Mouse (Mus musculus) myocyte (in vitro differentiated cells): ENCODE measurements around the gene Fahd1. TPM values are rescaled to one million over a fixed set of nuclear protein-coding genes. Genes with fewer than 3 reads are reported as not detected.

Source experiments
- H3K27me3 ChIP-seq: one replicate; pipeline ENCODE4 v1.6.1; 2011; ENCODE audit not compliant: control insufficient read depth, insufficient read depth, insufficient read length
- H3K36me3 ChIP-seq: one replicate; pipeline ENCODE4 v1.6.1; 2011; ENCODE audit not compliant: control insufficient read depth, insufficient read depth
- H3K4me2 ChIP-seq: one replicate; pipeline ENCODE4 v1.6.1; 2011; ENCODE audit warnings: low read depth, control low read depth
- H3K4me3 ChIP-seq: one replicate; pipeline ENCODE4 v1.5.1; 2011; ENCODE audit warnings: mild to moderate bottlenecking, control low read depth, moderate library complexity
- H3K79me2 ChIP-seq: one replicate; pipeline ENCODE4 v1.6.1; 2011; ENCODE audit not compliant: control insufficient read depth, insufficient read depth
- H3ac ChIP-seq: one replicate; pipeline ENCODE4 v1.6.1; 2011; ENCODE audit not compliant: control insufficient read depth, insufficient read length
- CEBPB ChIP-seq: IDR thresholded peaks from 2 replicates; pipeline ENCODE4 v1.6.1; 2011; ENCODE audit warnings: mild to moderate bottlenecking, moderate library complexity; ENCODE audit not compliant: poor library complexity, insufficient read depth, severe bottlenecking
- E2F4 ChIP-seq: IDR thresholded peaks from one replicate; pipeline ENCODE4 v1.6.1; 2011; ENCODE audit warnings: mild to moderate bottlenecking, control low read depth, moderate library complexity; ENCODE audit not compliant: insufficient read depth
- MAX ChIP-seq: IDR thresholded peaks from one replicate; pipeline ENCODE4 v1.6.1; 2011; ENCODE audit warnings: low read depth, mild to moderate bottlenecking, control low read depth
- MYOD1 ChIP-seq, 3 experiments: IDR thresholded peaks; one replicate each; pipeline ENCODE4 v1.6.1; 2011; ENCODE audit warnings: control low read depth in 2 of 3, low read depth in 2 of 3, mild to moderate bottlenecking in 2 of 3, moderate library complexity in 1 of 3; ENCODE audit not compliant: insufficient read length in 2 of 3, control insufficient read depth in 1 of 3
- MYOG ChIP-seq, 3 experiments: IDR thresholded peaks; one replicate each; pipeline ENCODE4 v1.6.1; 2011; ENCODE audit warnings: control low read depth in 2 of 3, low read depth in 2 of 3, mild to moderate bottlenecking in 2 of 3; ENCODE audit not compliant: insufficient read length in 2 of 3, control insufficient read depth in 1 of 3, insufficient read depth in 1 of 3
- POLR2A ChIP-seq: IDR thresholded peaks from one replicate; pipeline ENCODE4 v1.6.1; 2011; ENCODE audit warnings: low read depth, mild to moderate bottlenecking, control low read depth, moderate library complexity; ENCODE audit not compliant: insufficient read length
- POLR2AphosphoS2 ChIP-seq: IDR thresholded peaks from one replicate; pipeline ENCODE4 v1.6.1; 2011; ENCODE audit warnings: low read depth, control low read depth; ENCODE audit not compliant: insufficient read length
- REST ChIP-seq: IDR thresholded peaks from one replicate; pipeline ENCODE4 v1.6.1; 2011; ENCODE audit warnings: mild to moderate bottlenecking, control low read depth, moderate library complexity; ENCODE audit not compliant: insufficient read depth, insufficient read length
- SRF ChIP-seq: IDR thresholded peaks from one replicate; pipeline ENCODE4 v1.6.1; 2011; ENCODE audit warnings: low read depth; ENCODE audit not compliant: control insufficient read depth, insufficient read length
- TCF12 ChIP-seq: IDR thresholded peaks from one replicate; pipeline ENCODE4 v1.6.1; 2011; ENCODE audit warnings: mild to moderate bottlenecking, control low read depth; ENCODE audit not compliant: poor library complexity, insufficient read depth, severe bottlenecking
- TCF3 ChIP-seq: IDR thresholded peaks from one replicate; pipeline ENCODE4 v1.6.1; 2011; ENCODE audit warnings: low read depth, control low read depth; ENCODE audit not compliant: insufficient read length
- USF1 ChIP-seq: IDR thresholded peaks from one replicate; pipeline ENCODE4 v1.6.1; 2011; ENCODE audit warnings: low read depth, mild to moderate bottlenecking, control low read depth, moderate library complexity
- polyA plus RNA-seq: library from polyadenylated mRNA; unstranded; fragments of >200 nt; fragmentation: generic; extraction: Trizol; gene quantifications from one replicate; pipeline ENCODE4 v1.2.1, GENCODE M21; 2012; ENCODE audit warnings: missing spikeins

Gene Fahd1
- polyA plus RNA-seq, 1 experiment = 9.5 TPM

DNA sequence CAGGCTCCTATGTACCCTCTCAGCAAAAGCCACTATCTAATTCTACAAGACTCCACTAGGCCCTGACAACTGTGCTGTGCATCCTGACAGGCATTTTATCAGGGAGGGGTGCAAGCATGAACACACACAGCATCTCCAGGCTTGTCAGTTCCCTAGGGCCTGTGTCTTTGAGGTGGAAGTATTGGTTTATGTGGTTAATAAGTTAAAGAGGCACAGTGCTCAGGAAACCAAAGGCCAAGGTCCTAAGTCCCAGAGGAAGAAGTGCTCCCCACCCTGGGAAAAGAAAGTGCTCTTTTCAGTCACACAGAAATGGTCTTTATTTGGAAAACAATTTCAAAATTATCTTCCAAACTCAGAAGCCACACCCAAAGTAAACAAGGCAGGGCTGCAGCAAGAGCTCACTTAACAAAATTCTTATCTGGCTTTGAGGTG, 1.5 kb downstream of the Fahd1 start:
- no peak overlapping the region for H3ac ChIP-seq
- H3K4me3 ChIP-seq = peak overlapping the region; percentile 96
- no peak for TF ChIP-seq MAX
- TF ChIP-seq POLR2AphosphoS2 = no peak
- peaks cover 7% of the 10 kb centered on the region for H3K79me2 ChIP-seq
- H3K36me3 ChIP-seq = no peaks in the 10 kb centered on the region
- no peaks in the 10 kb centered on the region for H3K27me3 ChIP-seq
- peak overlapping the region; percentile 92 for H3K4me2 ChIP-seq

DNA sequence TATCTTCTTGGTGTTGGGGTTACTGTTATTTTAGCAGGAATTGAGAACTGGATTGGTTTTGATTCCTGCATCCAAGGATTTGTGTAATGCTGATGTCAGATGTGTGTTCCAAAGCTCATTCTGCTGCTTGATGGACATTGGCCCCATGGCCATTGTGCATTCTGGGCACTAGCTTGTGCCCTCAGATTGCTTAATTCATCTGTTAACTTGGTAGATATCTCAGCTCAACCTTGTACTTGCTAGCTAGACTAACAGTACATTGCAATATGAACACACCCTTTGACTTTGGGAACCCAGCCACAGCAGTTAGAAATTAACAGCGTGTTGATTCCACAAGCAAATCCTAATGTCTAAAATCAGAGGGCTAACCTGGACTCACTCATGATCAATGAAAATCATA, 2.8 kb downstream of the Fahd1 start:
- no peak overlapping the region for H3K4me3 ChIP-seq
- no peaks in the 10 kb centered on the region for H3K27me3 ChIP-seq
- TF ChIP-seq REST = no peak
- no peak for TF ChIP-seq MYOG (IDR thresholded peaks at IDR 0.05; ENCODE audit: control insufficient read depth in 1 of 3, insufficient read depth in 1 of 3, insufficient read length in 2 of 3, low read depth in 2 of 3)
- no peak for TF ChIP-seq MYOD1 (IDR thresholded peaks at IDR 0.05; ENCODE audit: control insufficient read depth in 1 of 3, insufficient read length in 2 of 3, low read depth in 2 of 3)
- TF ChIP-seq TCF12 = no peak
- TF ChIP-seq POLR2AphosphoS2 = no peak
- no peak for TF ChIP-seq TCF3
- no peak for TF ChIP-seq POLR2A
- TF ChIP-seq MAX = no peak
- TF ChIP-seq E2F4 = no peak
- TF ChIP-seq SRF = no peak
- no peak for TF ChIP-seq CEBPB
- H3K36me3 ChIP-seq = no peaks in the 10 kb centered on the region
- H3K4me2 ChIP-seq = no peak overlapping the region
- H3ac ChIP-seq = no peak overlapping the region
- H3K79me2 ChIP-seq = peaks cover 7% of the 10 kb centered on the region

DNA sequence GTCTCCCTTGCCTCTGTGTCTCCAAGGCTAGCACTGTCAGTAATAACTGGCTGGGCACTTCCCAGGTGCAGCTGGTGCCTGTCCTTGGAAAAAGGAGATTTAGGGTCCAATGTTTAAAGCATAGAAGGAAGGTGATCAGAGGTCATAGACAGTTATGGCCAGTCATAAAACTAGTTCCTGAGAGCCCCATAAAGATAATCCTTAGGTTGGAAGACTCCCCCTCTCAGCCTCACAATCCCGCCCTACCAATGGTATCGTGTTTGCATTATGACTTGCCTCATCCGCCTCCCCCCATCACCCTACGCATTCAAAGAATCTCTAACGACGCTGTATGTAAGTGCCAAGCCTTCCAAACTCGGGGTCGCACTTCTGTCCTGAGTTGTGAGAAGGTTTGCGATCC, 5.6 kb downstream of the Fahd1 start:
- Histone ChIP-seq H3K27me3 (peaks cover 5% of the 10 kb centered on the region), H3K4me2 (no peak overlapping the region), H3K79me2 (peaks cover 7% of the 10 kb centered on the region), H3ac (no peak overlapping the region), H3K36me3 (no peaks in the 10 kb centered on the region), H3K4me3 (no peak overlapping the region)
- no peak for TF ChIP-seq SRF
- TF ChIP-seq CEBPB = no peak
- no peak for TF ChIP-seq E2F4
- no peak for TF ChIP-seq MYOG (IDR thresholded peaks at IDR 0.05; ENCODE audit: control insufficient read depth in 1 of 3, insufficient read depth in 1 of 3, insufficient read length in 2 of 3, low read depth in 2 of 3)
- TF ChIP-seq USF1 = no peak
- TF ChIP-seq POLR2AphosphoS2 = no peak
- no peak for TF ChIP-seq TCF3
- no peak for TF ChIP-seq TCF12
- no peak for TF ChIP-seq POLR2A
- no peak for TF ChIP-seq MYOD1 (IDR thresholded peaks at IDR 0.05; ENCODE audit: control insufficient read depth in 1 of 3, insufficient read length in 2 of 3, low read depth in 2 of 3)
- TF ChIP-seq MAX = no peak

DNA sequence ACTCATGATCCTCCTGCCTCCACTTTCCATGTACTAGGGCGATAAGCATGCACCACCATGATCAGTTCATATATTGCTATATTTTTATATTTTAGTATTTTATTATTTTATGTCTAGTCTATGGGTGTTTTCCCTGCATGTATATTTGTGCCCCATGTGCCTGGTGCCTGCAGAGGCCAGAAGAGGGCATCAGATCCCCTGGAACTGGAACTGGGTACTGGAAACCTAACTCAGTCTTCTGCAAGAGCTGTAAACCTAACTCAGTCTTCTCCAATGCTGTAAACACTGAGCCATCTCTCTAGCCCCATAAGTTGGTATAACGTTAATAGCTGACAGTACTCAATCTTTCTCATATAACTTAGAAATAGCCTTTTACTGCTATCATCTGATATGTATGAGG, 7.5 kb downstream of the Fahd1 start:
- no peak overlapping the region for H3K4me2 ChIP-seq
- peaks cover 5% of the 10 kb centered on the region for H3K27me3 ChIP-seq
- H3ac ChIP-seq = no peak overlapping the region
- no peak overlapping the region for H3K4me3 ChIP-seq
- no peaks in the 10 kb centered on the region for H3K79me2 ChIP-seq
- no peak for TF ChIP-seq POLR2A
- no peak for TF ChIP-seq SRF
- TF ChIP-seq POLR2AphosphoS2 = no peak
- TF ChIP-seq REST = no peak
- TF ChIP-seq MYOD1 (IDR thresholded peaks at IDR 0.05; ENCODE audit: control insufficient read depth in 1 of 3, insufficient read length in 2 of 3, low read depth in 2 of 3) = no peak
- TF ChIP-seq CEBPB = no peak
- no peak for TF ChIP-seq MAX
- no peak for TF ChIP-seq USF1
- TF ChIP-seq TCF12 = no peak
- no peak for TF ChIP-seq MYOG (IDR thresholded peaks at IDR 0.05; ENCODE audit: control insufficient read depth in 1 of 3, insufficient read depth in 1 of 3, insufficient read length in 2 of 3, low read depth in 2 of 3)
- no peak for TF ChIP-seq TCF3
- no peak for TF ChIP-seq E2F4
- H3K36me3 ChIP-seq = no peaks in the 10 kb centered on the region

DNA sequence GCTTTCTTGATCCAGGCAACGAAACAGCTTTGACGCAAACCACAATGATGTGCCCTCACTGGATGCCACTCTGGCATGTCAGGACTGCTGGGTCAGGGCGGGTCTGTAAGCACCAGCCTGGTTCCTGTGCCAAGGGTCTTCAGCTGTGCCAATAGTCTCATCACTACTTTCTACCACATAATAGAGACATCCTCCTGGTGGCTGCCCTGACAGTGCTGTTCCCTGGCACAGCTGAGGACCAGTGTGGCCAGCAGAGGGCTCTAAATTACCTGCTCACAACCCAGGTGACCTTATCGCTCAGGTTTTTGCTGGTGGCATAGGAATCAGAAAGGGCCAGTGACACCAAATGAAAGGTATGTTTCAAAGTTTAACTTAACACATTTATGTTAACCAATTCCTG, 9.0 kb downstream of the Fahd1 start:
- no peaks in the 10 kb centered on the region for H3K79me2 ChIP-seq
- H3K4me2 ChIP-seq = no peak overlapping the region
- TF ChIP-seq MYOG (IDR thresholded peaks at IDR 0.05; ENCODE audit: control insufficient read depth in 1 of 3, insufficient read depth in 1 of 3, insufficient read length in 2 of 3, low read depth in 2 of 3) = no peak
- no peak for TF ChIP-seq USF1
- no peak for TF ChIP-seq CEBPB
- TF ChIP-seq E2F4 = no peak
- no peak for TF ChIP-seq SRF
- TF ChIP-seq POLR2A = no peak
- no peak for TF ChIP-seq MAX
- H3ac ChIP-seq = no peak overlapping the region
- H3K27me3 ChIP-seq = peaks cover 5% of the 10 kb centered on the region
- no peaks in the 10 kb centered on the region for H3K36me3 ChIP-seq
- H3K4me3 ChIP-seq = no peak overlapping the region
